Mouse (Mus musculus): Measurements from ENCODE around the gene Mslnl.
A peak's percentile ranks its signal among the peaks of the same experiment; 100 is the strongest.
"Not testable (repeated sequence)": the region's sequence is repeated elsewhere in the genome, so short reads cannot be mapped to it uniquely, and the experiment has no call there.

Mslnl gene

DNA sequence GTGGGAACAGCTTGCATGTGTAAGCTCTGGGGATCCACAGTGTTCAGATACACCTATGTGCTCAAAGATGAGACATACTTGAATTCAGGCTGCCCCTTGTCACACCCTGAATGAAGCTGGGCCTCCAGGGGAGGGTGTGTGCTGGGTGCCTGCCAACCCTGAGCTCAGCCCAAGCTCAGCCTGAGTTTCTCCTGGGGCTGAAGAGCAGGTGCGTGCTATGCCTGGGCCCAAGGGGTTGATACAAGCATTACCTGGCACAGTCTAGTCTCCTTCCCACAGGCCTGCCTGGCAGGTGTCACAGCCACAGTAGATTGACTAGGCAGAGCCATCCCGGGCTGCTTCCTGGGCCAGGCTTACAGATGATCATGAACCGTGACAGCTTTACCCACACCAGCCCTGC, at the start of gene Mslnl:
Gene Mslnl, plus strand, starts transcription at position 298 of the 400 bp plus-strand sequence.
- DNase-seq (ENCODE audit: low spot score): no peak

GRCm38 (mm10) chr17:25686323-25686722, 49.5 kb upstream of the Mslnl start:
- DNase-seq (ENCODE audit: low spot score): peak; percentile 11

GRCm38 (mm10) chr17:25688922-25689321, 46.9 kb upstream of the Mslnl start:
- no peak for DNase-seq (ENCODE audit: low spot score)

DNA sequence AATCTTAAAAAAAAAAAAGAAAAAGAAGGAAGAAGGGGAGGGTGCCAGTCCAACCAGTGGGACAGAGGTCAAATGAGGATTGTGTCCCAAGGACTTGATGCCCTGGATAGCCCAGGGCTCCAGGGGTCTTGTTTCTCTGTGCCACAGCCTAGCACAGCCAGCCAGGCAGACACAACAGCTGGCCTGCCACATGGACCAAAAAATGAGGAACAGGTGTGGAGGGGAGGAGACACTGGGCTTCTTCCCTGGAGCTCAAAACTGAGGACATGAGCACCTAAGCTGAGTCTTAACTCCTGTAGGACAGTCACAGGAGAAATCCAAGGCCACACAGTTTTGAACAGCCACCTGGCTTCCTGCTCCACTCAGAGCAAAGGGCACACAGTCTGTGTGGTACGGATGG, 39.6 kb upstream of the Mslnl start:
- DNase-seq (ENCODE audit: low spot score): no peak

- DNase-seq (ENCODE audit: low spot score): peak; percentile 88
Measured at GRCm38 (mm10) chr17:25698446-25698845, 37.4 kb upstream of the Mslnl start.

- DNase-seq (ENCODE audit: low spot score): no peak
Measured at GRCm38 (mm10) chr17:25700863-25701496, 34.9 kb upstream of the Mslnl start.

DNA sequence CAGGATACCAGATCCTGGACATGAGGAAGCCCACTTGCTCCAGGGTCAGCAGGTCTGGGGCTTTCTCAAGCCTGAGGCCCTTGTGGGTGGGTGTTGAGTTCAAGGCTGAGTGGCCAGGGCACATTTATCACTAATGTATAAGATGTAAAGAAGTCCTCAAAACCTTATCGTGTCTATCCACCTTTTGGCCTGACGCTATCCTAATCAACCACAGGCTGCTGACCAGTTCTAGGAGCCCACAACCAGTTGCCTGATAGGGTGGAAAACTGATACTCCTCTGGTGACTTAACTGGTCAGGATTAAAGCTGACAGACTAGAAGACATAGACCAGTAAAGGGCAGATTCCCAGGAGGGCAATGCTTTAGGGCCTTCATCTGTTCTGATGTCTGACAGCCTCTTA, 25.8 kb upstream of the Mslnl start:
- no peak for DNase-seq (ENCODE audit: low spot score)

DNA sequence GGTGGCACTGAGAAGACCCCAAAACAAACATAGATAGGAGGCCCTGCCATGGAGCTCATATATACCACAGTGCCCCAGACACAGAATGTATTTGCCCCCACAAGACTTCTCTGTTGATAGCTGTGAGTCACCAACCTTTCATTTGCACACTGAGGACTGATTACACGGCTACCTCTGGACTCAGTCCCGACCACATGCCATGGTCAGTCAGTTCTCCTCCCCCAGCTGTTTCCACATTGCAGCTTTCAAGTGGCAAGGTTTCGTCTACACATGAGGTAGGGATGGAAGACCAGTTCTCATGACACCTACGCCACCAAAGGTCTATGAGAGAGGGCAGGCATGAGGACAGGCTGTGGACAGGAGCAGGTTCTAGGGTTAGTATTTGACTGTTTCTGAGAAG, 24.7 kb upstream of the Mslnl start:
- no peak for DNase-seq (ENCODE audit: low spot score)

DNA sequence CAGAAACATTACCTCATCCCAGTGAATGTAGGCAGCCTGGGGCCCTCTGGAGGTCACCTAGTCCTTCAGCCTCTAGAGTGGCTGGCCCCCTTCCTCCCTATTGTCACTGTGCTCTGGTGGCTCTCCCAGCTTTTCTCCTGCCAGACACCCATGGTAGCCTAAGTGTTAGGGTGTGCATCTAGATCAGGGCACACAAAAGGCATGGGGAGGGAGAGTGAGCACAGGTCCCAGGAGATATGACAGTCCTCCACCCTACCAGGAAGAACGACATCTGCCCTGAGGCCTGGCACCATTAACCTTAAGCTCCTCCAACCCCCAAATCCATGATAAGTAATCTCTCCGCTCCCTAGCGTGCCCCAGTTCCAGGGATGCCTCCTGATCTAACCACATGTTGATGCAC, 20.2 kb upstream of the Mslnl start:
- no peak for DNase-seq (ENCODE audit: low spot score)

- no peak for DNase-seq (ENCODE audit: low spot score)
Measured at GRCm38 (mm10) chr17:25716130-25716529, 19.7 kb upstream of the Mslnl start.

DNA sequence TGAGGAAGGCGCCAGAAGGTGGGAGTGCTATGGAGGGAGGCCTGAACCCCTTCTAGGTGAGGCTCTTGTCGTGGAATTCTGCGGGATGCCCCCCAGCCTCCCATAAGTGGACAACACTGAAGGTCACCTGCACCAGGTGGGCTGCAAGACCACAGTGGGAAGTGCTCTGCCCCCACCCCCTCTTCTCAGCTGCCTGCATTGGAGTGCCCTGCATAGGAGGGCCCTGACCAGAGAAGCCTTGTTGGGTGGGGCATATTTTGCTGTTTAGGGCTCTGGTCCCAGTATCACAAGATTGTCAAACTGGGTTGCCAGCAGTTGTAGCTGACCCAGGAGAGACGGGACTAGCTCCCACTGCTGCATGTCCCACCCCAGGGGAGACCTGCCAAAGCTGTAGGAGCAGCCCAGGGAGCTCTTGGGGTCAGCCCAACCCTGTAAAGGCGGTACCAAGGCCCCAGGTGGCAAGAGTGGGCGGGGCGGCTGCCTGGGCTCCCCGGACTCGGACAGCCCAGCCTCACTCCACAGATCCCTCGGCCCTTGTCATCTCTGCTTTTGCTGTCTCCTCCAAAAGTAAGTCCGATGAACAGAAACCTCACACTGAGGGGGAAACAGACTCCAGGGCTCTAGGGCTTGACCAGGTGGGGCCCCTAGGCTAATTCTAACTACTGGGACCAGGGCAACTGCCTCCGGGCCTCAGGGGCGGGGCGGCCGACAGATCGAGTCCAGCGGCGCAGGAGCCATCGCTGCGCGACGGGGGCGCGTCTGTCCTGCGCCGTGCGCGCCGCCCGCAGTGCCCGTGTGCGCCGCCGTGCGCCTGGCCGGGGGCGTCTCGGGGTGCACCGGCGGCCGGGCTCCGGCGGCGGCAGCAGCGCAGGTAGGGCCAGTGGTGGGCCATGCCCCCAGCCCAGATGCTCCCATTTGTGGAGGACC, 18.9 kb upstream of the Mslnl start, which contains the start of gene Gng13:
Gene Gng13, plus strand, starts transcription at position 461 of the 927 bp plus-strand sequence.
- no peak for DNase-seq (ENCODE audit: low spot score)

- DNase-seq (ENCODE audit: low spot score): no peak
Measured at GRCm38 (mm10) chr17:25717691-25718090, 18.2 kb upstream of the Mslnl start.

DNA sequence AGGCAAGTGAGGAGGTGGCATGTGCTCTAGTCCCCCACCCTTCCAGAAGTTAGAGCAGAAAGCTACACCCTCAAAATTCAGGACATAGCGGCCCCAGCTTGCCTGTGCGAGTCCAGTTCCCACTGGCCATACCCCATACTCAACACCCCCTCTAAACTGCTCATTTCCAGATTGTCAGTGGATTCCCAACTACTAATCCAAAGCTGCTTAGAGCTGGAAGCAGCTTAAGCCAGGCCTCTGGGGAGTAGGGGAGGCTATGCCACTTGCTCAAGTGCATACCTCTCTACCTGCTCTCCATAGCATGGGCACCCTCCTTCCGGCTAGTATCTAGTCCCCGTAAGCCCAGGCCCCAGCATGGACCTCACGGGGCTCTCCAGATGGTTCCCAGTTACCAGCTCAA, 14.4 kb upstream of the Mslnl start:
- no peak for DNase-seq (ENCODE audit: low spot score)

DNA sequence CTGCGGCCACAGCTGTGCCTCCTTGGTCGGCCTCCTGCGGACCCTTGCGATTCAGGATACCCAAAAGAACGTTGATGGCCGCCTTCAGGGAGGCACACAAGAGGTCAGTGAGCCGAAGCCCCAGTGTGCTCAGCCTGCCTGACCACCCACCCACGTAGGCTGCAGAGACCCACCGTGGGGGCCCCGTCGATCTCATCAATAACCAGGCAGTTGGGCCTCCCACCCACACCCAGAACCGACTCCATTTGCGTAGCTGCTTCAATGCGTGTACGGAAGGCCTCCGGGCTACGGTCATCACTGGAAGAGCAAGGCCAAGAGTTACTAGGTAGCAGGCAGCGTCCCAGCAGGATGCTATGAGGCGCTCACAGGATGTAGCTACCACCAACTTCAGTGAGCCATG, 12.4 kb upstream of the Mslnl start:
- no peak for DNase-seq (ENCODE audit: low spot score)

DNA sequence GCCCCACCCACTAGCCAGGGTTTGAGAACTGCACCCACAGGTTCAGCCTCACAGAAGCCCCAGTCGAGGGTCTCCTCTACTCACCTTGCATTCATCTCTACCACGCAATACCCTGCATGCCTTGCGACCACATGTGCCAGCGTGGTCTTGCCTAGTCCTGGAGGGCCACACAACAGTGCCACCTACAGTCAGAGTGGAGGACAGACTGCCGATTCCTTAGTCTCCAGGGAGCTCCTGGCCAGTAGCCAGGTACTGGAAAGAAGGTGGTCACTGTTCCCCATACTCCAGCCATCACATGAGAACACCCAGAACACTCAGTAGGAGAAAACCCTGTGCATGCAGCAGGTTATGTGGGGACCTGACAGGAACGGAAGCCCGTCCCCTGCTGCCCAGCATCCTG, 11.9 kb upstream of the Mslnl start:
- DNase-seq (ENCODE audit: low spot score): no peak

- no peak for DNase-seq (ENCODE audit: low spot score)
Measured at GRCm38 (mm10) chr17:25725264-25725663, 10.6 kb upstream of the Mslnl start.

GRCm38 (mm10) chr17:25727265-25728008, 8.4 kb upstream of the Mslnl start, which contains the start of the genes Chtf18 and Rpusd1:
Gene Chtf18 (minus strand): TSS chr17:25727419.
Gene Rpusd1 (plus strand): TSS chr17:25727670.
- DNase-seq (ENCODE audit: low spot score): peak; percentile 100

- no peak for DNase-seq (ENCODE audit: low spot score)
Measured at GRCm38 (mm10) chr17:25728009-25728270, 7.9 kb upstream of the Mslnl start.

DNA sequence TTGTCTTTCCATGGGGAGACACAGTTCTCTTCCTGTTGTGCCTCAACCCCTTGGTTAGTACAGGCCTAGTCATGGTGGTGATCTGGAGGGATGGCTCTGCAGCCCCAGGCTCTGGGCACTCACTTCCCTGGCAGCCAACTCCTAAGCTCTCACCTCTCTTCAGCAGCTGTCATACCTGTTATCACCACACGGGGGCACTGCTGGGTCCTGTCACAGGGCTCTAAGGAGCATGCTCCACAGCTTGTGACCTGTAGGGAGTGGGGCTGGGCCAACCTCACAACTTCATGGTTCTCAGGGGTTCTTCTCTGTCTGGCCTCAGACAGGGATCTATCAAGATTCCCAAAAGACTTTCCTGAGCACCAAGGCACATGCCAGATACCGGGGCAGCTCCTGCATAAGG, 3.8 kb upstream of the Mslnl start:
- DNase-seq (ENCODE audit: low spot score): peak; percentile 94

GRCm38 (mm10) chr17:25735246-25735645, 596 bp upstream of the Mslnl start:
- no peak for DNase-seq (ENCODE audit: low spot score)

- no peak for DNase-seq (ENCODE audit: low spot score)
Measured at GRCm38 (mm10) chr17:25738861-25739260, 3.0 kb downstream of the Mslnl start.

- DNase-seq (ENCODE audit: low spot score): not testable (repeated sequence)
Measured at GRCm38 (mm10) chr17:25741471-25741870, 5.6 kb downstream of the Mslnl start.

DNA sequence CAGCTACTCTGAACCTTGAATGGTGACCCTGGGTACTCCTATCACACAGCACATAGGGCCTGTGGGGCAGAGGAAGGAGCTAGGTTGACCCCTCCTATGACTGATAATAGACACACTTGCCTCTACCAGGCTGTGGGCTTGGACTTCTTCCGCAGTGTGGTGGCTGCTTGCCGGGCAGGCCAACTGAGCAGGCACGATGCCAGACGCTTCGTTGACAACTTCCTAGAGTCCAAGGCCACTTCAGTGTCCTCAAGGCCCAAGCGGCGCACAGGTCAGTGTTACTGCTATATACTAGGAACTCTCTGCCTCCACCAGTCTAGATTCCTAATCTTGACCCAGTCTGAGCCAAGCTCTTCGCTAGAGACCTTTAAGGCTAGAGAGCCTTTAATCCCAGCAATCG, 8.0 kb downstream of the Mslnl start:
- DNase-seq (ENCODE audit: low spot score): no peak
